Mouse (Mus musculus): ENCODE results near the gene Slc25a39. TPM values are rescaled to one million over a fixed set of nuclear protein-coding genes. Genes with fewer than 3 reads are reported as not detected.
"Not testable (repeated sequence)": the region's sequence is repeated elsewhere in the genome, so short reads cannot be mapped to it uniquely, and the experiment has no call there.

Slc25a39 gene
- polyA plus RNA-seq, 1 experiment from 2014 or later, result 313 TPM

GRCm38 (mm10) chr11:102367504-102368280, 40.1 kb downstream of the Slc25a39 start:
- Histone ChIP-seq H3K27me3 (ENCODE audit: insufficient read depth, poor library complexity, severe bottlenecking) (peaks cover 23% of the 10 kb centered on the region), H3K27ac (peak overlapping the region; percentile 22; the same call in 1 of the 2 replicates)
- WGBS, result 75% methylated on average over 9 of the region's 9 CpGs

DNA sequence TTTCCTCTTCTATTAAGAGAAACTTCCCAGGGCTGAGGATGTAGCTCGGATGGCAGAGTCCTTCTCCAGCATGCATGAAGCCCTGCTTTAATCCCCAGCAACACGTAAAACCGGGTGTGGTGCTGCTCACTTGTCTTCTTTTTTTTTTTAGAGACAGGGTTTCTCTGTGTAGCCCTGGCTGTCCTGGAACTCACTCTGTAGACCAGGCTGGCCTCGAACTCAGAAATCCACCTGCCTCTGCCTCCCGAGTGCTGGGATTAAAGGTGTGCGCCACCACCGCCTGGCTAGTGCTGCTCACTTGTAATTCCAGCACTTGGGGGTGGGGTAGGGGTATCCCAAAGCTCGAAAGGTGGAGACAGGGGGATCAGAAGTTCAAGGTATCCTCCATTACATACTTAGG, 41.6 kb downstream of the Slc25a39 start, which contains the start of gene Slc4a1:
Slc4a1 (minus strand) TSS at position 101 of the 400 bp plus-strand sequence.
- Histone ChIP-seq H3K27ac (peak within 1 kb of the TSS; percentile 78), H3K27me3 (ENCODE audit: insufficient read depth, poor library complexity, severe bottlenecking) (peaks cover 34% of the 10 kb centered on the region), H3K4me1 (peaks cover 18% of the 10 kb centered on the region), H3K4me3 (0 out of 2 replicates have a peak within 1 kb of the TSS, but pooled peaks have one; percentile 47)
- WGBS, result 73% methylated on average over 8 of the region's 8 CpGs
- DNase-seq (ENCODE audit: low spot score); H3K9me3 ChIP-seq; H3K36me3 ChIP-seq: not testable (repeated sequence)

More at GRCm38 (mm10) chr11:102367504-102368280, 40.1 kb downstream of the Slc25a39 start:
- H3K4me1 ChIP-seq, result peaks cover 20% of the 10 kb centered on the region
- no peak overlapping the region for H3K4me3 ChIP-seq
- DNase-seq (ENCODE audit: low spot score), result no peak
- H3K36me3 ChIP-seq, result no peaks in the 10 kb centered on the region
- H3K9me3 ChIP-seq, result no peaks in the 10 kb centered on the region

GRCm38 (mm10) chr11:102365699-102366098, 42.0 kb downstream of the Slc25a39 start:
- Histone ChIP-seq H3K4me1 (peaks cover 18% of the 10 kb centered on the region), H3K27ac (peak overlapping the region; percentile 78; the same call in 1 of the 2 replicates), H3K4me3 (no peak overlapping the region), H3K36me3 (no peaks in the 10 kb centered on the region), H3K9me3 (no peaks in the 10 kb centered on the region), H3K27me3 (ENCODE audit: insufficient read depth, poor library complexity, severe bottlenecking) (peaks cover 36% of the 10 kb centered on the region)
- WGBS, result 33% methylated on average over 4 of the region's 4 CpGs
- DNase-seq (ENCODE audit: low spot score), result no peak

- Histone ChIP-seq H3K27ac (peak overlapping the region; percentile 78), H3K27me3 (ENCODE audit: insufficient read depth, poor library complexity, severe bottlenecking) (peaks cover 36% of the 10 kb centered on the region), H3K36me3 (no peaks in the 10 kb centered on the region), H3K4me1 (peaks cover 16% of the 10 kb centered on the region), H3K4me3 (peak overlapping the region; percentile 47), H3K9me3 (no peaks in the 10 kb centered on the region)
- WGBS, result 66% methylated on average over 14 of the region's 14 CpGs
- DNase-seq (ENCODE audit: low spot score), result peak; percentile 95
Observed at GRCm38 (mm10) chr11:102364570-102365371, 43.0 kb downstream of the Slc25a39 start.

GRCm38 (mm10) chr11:102363623-102364022, 44.1 kb downstream of the Slc25a39 start:
- Histone ChIP-seq H3K4me3 (peak overlapping the region; percentile 47), H3K27me3 (ENCODE audit: insufficient read depth, poor library complexity, severe bottlenecking) (peaks cover 42% of the 10 kb centered on the region), H3K36me3 (no peaks in the 10 kb centered on the region), H3K4me1 (peaks cover 8% of the 10 kb centered on the region; the same call in 1 of the 2 replicates), H3K9me3 (no peaks in the 10 kb centered on the region), H3K27ac (peak overlapping the region; percentile 78; the same call in 1 of the 2 replicates)
- DNase-seq (ENCODE audit: low spot score), result peak; percentile 96
- WGBS, result 21% methylated on average over 2 of the region's 2 CpGs

DNA sequence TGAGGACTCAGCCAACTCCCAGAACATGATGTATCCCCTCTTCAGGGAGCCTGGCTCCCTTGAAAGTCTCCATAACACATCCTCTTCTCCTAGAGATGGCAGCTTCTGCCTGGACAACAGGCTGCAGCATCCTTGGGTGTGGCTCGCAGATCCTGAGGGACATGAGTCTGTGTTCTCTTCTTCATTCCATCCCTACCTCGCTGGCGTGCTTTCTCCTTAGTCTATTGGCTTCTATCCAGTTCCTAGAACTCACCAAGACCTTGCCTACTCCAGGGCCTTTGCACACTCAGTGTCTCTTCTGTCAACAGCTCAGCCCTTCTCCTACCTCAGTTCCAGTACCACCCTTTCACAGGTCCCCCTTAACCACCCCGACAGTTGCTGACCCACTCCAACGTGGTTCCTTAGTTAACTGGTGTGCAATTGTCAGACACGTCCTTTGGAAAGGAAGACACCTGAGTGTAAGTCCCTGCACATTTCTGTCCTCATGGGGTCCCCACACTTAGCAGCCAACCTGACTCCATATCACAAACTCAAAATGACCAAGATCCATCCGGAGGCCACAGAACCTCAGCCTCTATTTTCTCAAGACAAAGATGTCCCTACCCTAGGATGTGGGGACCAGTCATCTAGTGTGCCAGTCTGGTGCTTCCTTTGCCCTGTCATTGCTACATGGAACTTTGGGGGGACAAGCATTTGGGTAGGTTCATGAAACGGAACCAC, 45.8 kb downstream of the Slc25a39 start:
- no peaks in the 10 kb centered on the region for H3K36me3 ChIP-seq
- peak overlapping the region; percentile 47 for H3K4me3 ChIP-seq
- no peaks in the 10 kb centered on the region for H3K9me3 ChIP-seq
- peak overlapping the region; percentile 69; the same call in 1 of the 2 replicates for H3K27ac ChIP-seq
- peaks cover 8% of the 10 kb centered on the region; the same call in 1 of the 2 replicates for H3K4me1 ChIP-seq
- no peak for DNase-seq (ENCODE audit: low spot score)
- WGBS, result 75% methylated on average over 8 of the region's 8 CpGs
- H3K27me3 ChIP-seq (ENCODE audit: insufficient read depth, poor library complexity, severe bottlenecking), result peaks cover 59% of the 10 kb centered on the region

GRCm38 (mm10) chr11:102358365-102358764, 49.4 kb downstream of the Slc25a39 start:
- no peak for DNase-seq (ENCODE audit: low spot score)

GRCm38 (mm10) chr11:102356636-102357350, 51.0 kb downstream of the Slc25a39 start:
- Histone ChIP-seq H3K4me3 (no peak overlapping the region), H3K9me3 (no peaks in the 10 kb centered on the region), H3K4me1 (no peaks in the 10 kb centered on the region; the same call in 1 of the 2 replicates), H3K36me3 (0 out of 2 replicates have a peak, but pooled peaks cover 3% of the 10 kb centered on the region), H3K27me3 (ENCODE audit: insufficient read depth, poor library complexity, severe bottlenecking) (peaks cover 73% of the 10 kb centered on the region), H3K27ac (no peak overlapping the region)
- no peak for DNase-seq (ENCODE audit: low spot score)
- 54% methylated on average over 31 of the region's 31 CpGs for WGBS

More at GRCm38 (mm10) chr11:102358365-102358764, 49.4 kb downstream of the Slc25a39 start:
- 59% methylated on average over 10 of the region's 10 CpGs for WGBS
- H3K36me3 ChIP-seq, result no peaks in the 10 kb centered on the region
- no peaks in the 10 kb centered on the region; the same call in 1 of the 2 replicates for H3K4me1 ChIP-seq
- H3K27ac ChIP-seq, result no peak overlapping the region
- H3K9me3 ChIP-seq, result no peaks in the 10 kb centered on the region
- no peak overlapping the region for H3K4me3 ChIP-seq
- H3K27me3 ChIP-seq (ENCODE audit: insufficient read depth, poor library complexity, severe bottlenecking), result peaks cover 70% of the 10 kb centered on the region

GRCm38 (mm10) chr11:102356190-102356589, 51.6 kb downstream of the Slc25a39 start:
- Histone ChIP-seq H3K27me3 (ENCODE audit: insufficient read depth, poor library complexity, severe bottlenecking) (peaks cover 71% of the 10 kb centered on the region), H3K9me3 (no peaks in the 10 kb centered on the region), H3K4me3 (no peak overlapping the region), H3K27ac (no peak overlapping the region), H3K36me3 (0 out of 2 replicates have a peak, but pooled peaks cover 3% of the 10 kb centered on the region), H3K4me1 (no peaks in the 10 kb centered on the region; the same call in 1 of the 2 replicates)
- WGBS, result 74% methylated on average over 12 of the region's 12 CpGs
- no peak for DNase-seq (ENCODE audit: low spot score)

DNA sequence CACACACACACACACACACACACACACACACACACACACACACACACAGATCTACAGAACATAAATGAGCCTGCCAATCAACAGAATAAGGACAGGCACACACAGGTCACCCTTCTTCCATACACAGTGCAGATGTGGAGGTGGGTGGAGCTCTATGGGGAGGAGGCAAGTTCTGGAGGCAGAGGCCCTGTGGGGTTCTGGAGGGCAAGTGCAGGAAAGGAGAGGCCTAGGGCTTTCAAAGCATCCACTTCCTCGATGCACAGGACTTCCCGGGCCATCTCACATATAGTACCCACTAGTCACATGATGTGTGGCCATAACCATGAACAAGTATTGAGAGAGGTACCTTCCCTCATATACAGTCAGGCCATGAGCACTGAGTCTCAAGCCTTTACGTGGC, 52.2 kb downstream of the Slc25a39 start:
- H3K36me3 ChIP-seq, result 0 out of 2 replicates have a peak, but pooled peaks cover 3% of the 10 kb centered on the region
- peaks cover 73% of the 10 kb centered on the region for H3K27me3 ChIP-seq (ENCODE audit: insufficient read depth, poor library complexity, severe bottlenecking)
- no peaks in the 10 kb centered on the region for H3K9me3 ChIP-seq
- DNase-seq (ENCODE audit: low spot score), result no peak
- WGBS, result 78% methylated on average over 3 of the region's 3 CpGs
- H3K27ac ChIP-seq, result no peak overlapping the region
- no peaks in the 10 kb centered on the region; the same call in 1 of the 2 replicates for H3K4me1 ChIP-seq
- no peak overlapping the region for H3K4me3 ChIP-seq

DNA sequence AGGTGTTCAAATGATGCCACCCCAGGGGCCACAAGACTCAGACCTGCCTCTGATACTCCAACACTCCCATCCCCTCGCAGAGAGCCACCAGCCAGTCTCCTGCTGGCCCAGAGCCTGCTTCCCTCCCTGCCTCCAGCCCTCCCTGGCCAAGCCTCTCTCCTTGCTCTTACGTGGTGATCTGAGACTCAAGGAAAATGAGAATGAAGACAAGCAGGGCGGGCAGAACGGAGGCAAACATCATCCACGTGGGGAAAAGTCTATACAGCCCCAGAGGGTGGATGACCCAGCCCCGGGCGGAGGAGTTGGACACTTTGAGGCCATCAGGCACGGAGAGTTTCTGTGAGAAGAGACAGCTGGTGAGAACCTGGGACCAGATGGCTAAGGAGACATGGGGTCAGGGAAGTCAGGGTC, 54.7 kb downstream of the Slc25a39 start:
- Histone ChIP-seq H3K27ac (no peak overlapping the region), H3K9me3 (no peaks in the 10 kb centered on the region), H3K4me1 (no peaks in the 10 kb centered on the region), H3K36me3 (0 out of 2 replicates have a peak, but pooled peaks cover 3% of the 10 kb centered on the region), H3K4me3 (no peak overlapping the region), H3K27me3 (ENCODE audit: insufficient read depth, poor library complexity, severe bottlenecking) (peaks cover 57% of the 10 kb centered on the region)
- 48% methylated on average over 8 of the region's 8 CpGs for WGBS
- DNase-seq (ENCODE audit: low spot score), result no peak
